Mouse (Mus musculus): ENCODE measurements at regions not wholly inside any gene's neighbourhood (a gene's known extent, or its start where the extent isn't known, plus 50 kb on each side); places are given as distances from the start of the nearest gene placed in this dataset.

GRCm38 (mm10) chr13:6236503-6236902 is 311.4 kb upstream of the Pitrm1 start:
- Histone ChIP-seq H3K79me2 (replicated peaks; ENCODE audit: control insufficient read depth, insufficient read depth, low read length) (no peaks in the 10 kb centered on the region), H3K36me3 (ENCODE audit: control insufficient read depth, insufficient read depth, low read length) (peaks cover 2% of the 10 kb centered on the region; the same call in 1 of the 2 replicates), H3K27me3 (ENCODE audit: control insufficient read depth, insufficient read depth, low read length) (no peaks in the 10 kb centered on the region), H3K27ac (no peak overlapping the region), H3K9ac (ENCODE audit: low read depth, low read length) (no peak overlapping the region), H3K4me1 (ENCODE audit: control insufficient read depth, insufficient read depth, low read length) (peaks cover 1% of the 10 kb centered on the region; the same call in 1 of the 2 replicates), H3K4me3 (no peak overlapping the region)
- intact Hi-C loops (cut with DNase I), result no loop called here
- DNase-seq, result no peak
- 83% methylated on average over 8 of the region's 8 CpGs for WGBS
- no peak for TF ChIP-seq CTCF (IDR thresholded peaks at IDR 0.05)

GRCm38 (mm10) chr13:6237201-6237600 is 310.7 kb upstream of the Pitrm1 start:
- TF ChIP-seq CTCF (IDR thresholded peaks at IDR 0.05) (no peak), POLR2A (IDR thresholded peaks at IDR 0.05; ENCODE audit: insufficient read depth, low read depth, low read length) (no peak), EP300 (IDR thresholded peaks at IDR 0.05; ENCODE audit: insufficient read depth, low read depth, low read length) (no peak)
- no peak for DNase-seq
- Histone ChIP-seq H3K4me3 (no peak overlapping the region), H3K36me3 (ENCODE audit: control insufficient read depth, insufficient read depth, low read length) (peaks cover 2% of the 10 kb centered on the region; the same call in 1 of the 2 replicates), H3K27ac (no peak overlapping the region), H3K79me2 (replicated peaks; ENCODE audit: control insufficient read depth, insufficient read depth, low read length) (no peaks in the 10 kb centered on the region), H3K4me1 (ENCODE audit: control insufficient read depth, insufficient read depth, low read length) (peaks cover 4% of the 10 kb centered on the region), H3K27me3 (ENCODE audit: control insufficient read depth, insufficient read depth, low read length) (no peaks in the 10 kb centered on the region), H3K9ac (ENCODE audit: low read depth, low read length) (no peak overlapping the region)
- intact Hi-C loops (cut with DNase I), result no loop called here
- WGBS, result 81% methylated on average over 3 of the region's 3 CpGs

- TF ChIP-seq EP300 (IDR thresholded peaks at IDR 0.05; ENCODE audit: insufficient read depth, low read depth, low read length), result no peak
- TF ChIP-seq CTCF (IDR thresholded peaks at IDR 0.05), result peak; percentile 38
- TF ChIP-seq POLR2A (IDR thresholded peaks at IDR 0.05; ENCODE audit: insufficient read depth, low read depth, low read length), result no peak
- H3K27me3 ChIP-seq (ENCODE audit: control insufficient read depth, insufficient read depth, low read length), result no peaks in the 10 kb centered on the region
- H3K79me2 ChIP-seq (replicated peaks; ENCODE audit: control insufficient read depth, insufficient read depth, low read length), result no peaks in the 10 kb centered on the region
- H3K4me3 ChIP-seq, result no peak overlapping the region
- H3K27ac ChIP-seq, result no peak overlapping the region
- peaks cover 3% of the 10 kb centered on the region for H3K4me1 ChIP-seq (ENCODE audit: control insufficient read depth, insufficient read depth, low read length)
- WGBS, result 34% methylated on average over 3 of the region's 3 CpGs
- peaks cover 2% of the 10 kb centered on the region; the same call in 1 of the 2 replicates for H3K36me3 ChIP-seq (ENCODE audit: control insufficient read depth, insufficient read depth, low read length)
- DNase-seq, result no peak
- intact Hi-C loops (cut with DNase I), result no loop called here
- H3K9ac ChIP-seq (ENCODE audit: low read depth, low read length), result no peak overlapping the region
Observed at GRCm38 (mm10) chr13:6240855-6241254, 307.1 kb upstream of the Pitrm1 start.

GRCm38 (mm10) chr13:6241472-6242123 is 306.4 kb upstream of the Pitrm1 start:
- Histone ChIP-seq H3K27me3 (ENCODE audit: control insufficient read depth, insufficient read depth, low read length) (no peaks in the 10 kb centered on the region), H3K79me2 (replicated peaks; ENCODE audit: control insufficient read depth, insufficient read depth, low read length) (no peaks in the 10 kb centered on the region), H3K4me3 (no peak overlapping the region), H3K36me3 (ENCODE audit: control insufficient read depth, insufficient read depth, low read length) (peaks cover 2% of the 10 kb centered on the region; the same call in 1 of the 2 replicates), H3K9ac (ENCODE audit: low read depth, low read length) (no peak overlapping the region), H3K27ac (no peak overlapping the region), H3K4me1 (ENCODE audit: control insufficient read depth, insufficient read depth, low read length) (peaks cover 3% of the 10 kb centered on the region)
- no peak for DNase-seq
- intact Hi-C loops (cut with DNase I), result no loop called here
- TF ChIP-seq POLR2A (IDR thresholded peaks at IDR 0.05; ENCODE audit: insufficient read depth, low read depth, low read length) (no peak), CTCF (IDR thresholded peaks at IDR 0.05) (no peak), EP300 (IDR thresholded peaks at IDR 0.05; ENCODE audit: insufficient read depth, low read depth, low read length) (no peak)
- WGBS, result 79% methylated on average over 5 of the region's 5 CpGs

GRCm38 (mm10) chr13:6250106-6250505 is 297.8 kb upstream of the Pitrm1 start:
- Histone ChIP-seq H3K27ac (peak overlapping the region; percentile 29; the same call in 1 of the 2 replicates), H3K4me1 (ENCODE audit: control insufficient read depth, insufficient read depth, low read length) (peaks cover 2% of the 10 kb centered on the region), H3K36me3 (ENCODE audit: control insufficient read depth, insufficient read depth, low read length) (peaks cover 6% of the 10 kb centered on the region), H3K4me3 (no peak overlapping the region), H3K9ac (ENCODE audit: low read depth, low read length) (no peak overlapping the region), H3K79me2 (replicated peaks; ENCODE audit: control insufficient read depth, insufficient read depth, low read length) (no peaks in the 10 kb centered on the region), H3K27me3 (ENCODE audit: control insufficient read depth, insufficient read depth, low read length) (no peaks in the 10 kb centered on the region)
- DNase-seq, result no peak
- 80% methylated on average over 3 of the region's 3 CpGs for WGBS
- intact Hi-C loops (cut with DNase I), result loop anchor here (5.0 to 10.0 kb wide), 3 partner anchors 58 to 1585 kb away; partner anchors contain the start of gene Klf6
- TF ChIP-seq POLR2A (IDR thresholded peaks at IDR 0.05; ENCODE audit: insufficient read depth, low read depth, low read length) (no peak), EP300 (IDR thresholded peaks at IDR 0.05; ENCODE audit: insufficient read depth, low read depth, low read length) (no peak), CTCF (IDR thresholded peaks at IDR 0.05) (no peak)

- no peaks in the 10 kb centered on the region for H3K79me2 ChIP-seq (replicated peaks; ENCODE audit: control insufficient read depth, insufficient read depth, low read length)
- intact Hi-C loops (cut with DNase I), result loop anchor here (5.0 to 10.0 kb wide), 3 partner anchors 59 to 1586 kb away; partner anchors contain the start of gene Klf6
- H3K36me3 ChIP-seq (ENCODE audit: control insufficient read depth, insufficient read depth, low read length), result peaks cover 6% of the 10 kb centered on the region
- H3K4me3 ChIP-seq, result no peak overlapping the region
- DNase-seq, result peak in 1 of 2 experiments; percentile 19
- H3K27ac ChIP-seq, result peak overlapping the region; percentile 29
- H3K4me1 ChIP-seq (ENCODE audit: control insufficient read depth, insufficient read depth, low read length), result peaks cover 2% of the 10 kb centered on the region
- 41% methylated on average over 4 of the region's 4 CpGs for WGBS
- no peak for TF ChIP-seq CTCF (IDR thresholded peaks at IDR 0.05)
- TF ChIP-seq EP300 (IDR thresholded peaks at IDR 0.05; ENCODE audit: insufficient read depth, low read depth, low read length), result no peak
- TF ChIP-seq POLR2A (IDR thresholded peaks at IDR 0.05; ENCODE audit: insufficient read depth, low read depth, low read length), result no peak
- no peak overlapping the region for H3K9ac ChIP-seq (ENCODE audit: low read depth, low read length)
- no peaks in the 10 kb centered on the region for H3K27me3 ChIP-seq (ENCODE audit: control insufficient read depth, insufficient read depth, low read length)
Observed at GRCm38 (mm10) chr13:6251025-6251862, 296.7 kb upstream of the Pitrm1 start.

Data from heart, adult 2 months (tissue).